Mouse (Mus musculus): ENCODE data around the gene Fbxw9. TPM values are rescaled to one million over a fixed set of nuclear protein-coding genes. Genes with fewer than 3 reads are reported as not detected.

Fbxw9 gene
- total RNA-seq (2014; fragmentation: Nextera tagmentation), result 10.4 and 17.0 TPM in 2 replicates
- 15.9 and 16.1 TPM in 2 replicates for total RNA-seq (2017)
- polyA plus RNA-seq (2012), result 33.7 and 34.7 TPM in 2 replicates

GRCm38 (mm10) chr8:85059879-85060616 lies at the start of gene Fbxw9:
Fbxw9 (plus strand) TSS chr8:85060055.
- Histone ChIP-seq H3K27me3 (ENCODE audit: insufficient read depth, low read length) (no peaks in the 10 kb centered on the region), H3K36me3 (replicated peaks) (peaks cover 65% of the 10 kb centered on the region), H3K9me3 (replicated peaks) (no peaks in the 10 kb centered on the region), H3K4me1 (ENCODE audit: insufficient read depth, low read depth, low read length) (peaks cover 23% of the 10 kb centered on the region), H3K4me3 (ENCODE audit: low read depth, low read length) (peak within 1 kb of the TSS; percentile 99)
- no peak for TF ChIP-seq CTCF (IDR thresholded peaks at IDR 0.05; ENCODE audit: low read depth, low read length)
- TF ChIP-seq GATA2 (IDR thresholded peaks at IDR 0.05; ENCODE audit: borderline replicate concordance, low read depth, low read length), result no peak
- peak; percentile 87 for TF ChIP-seq POLR2AphosphoS5 (IDR thresholded peaks at IDR 0.05; ENCODE audit: insufficient replicate concordance, low read depth, low read length)
- no peak for TF ChIP-seq GATA1 (IDR thresholded peaks at IDR 0.05; ENCODE audit: borderline replicate concordance, low read length)
- ATAC-seq (ENCODE audit: extremely low read depth, insufficient number of reproducible peaks, low FRiP score, poor library complexity, severe bottlenecking) (peak; percentile 75; the same call in 1 of the 2 replicates), DNase-seq (ENCODE audit: low spot score) (peak; percentile 86)

GRCm38 (mm10) chr8:85011242-85011641 lies 48.6 kb upstream of the Fbxw9 start:
- Histone ChIP-seq H3K36me3 (replicated peaks) (no peaks in the 10 kb centered on the region), H3K9me3 (replicated peaks) (peaks cover 3% of the 10 kb centered on the region), H3K4me1 (ENCODE audit: insufficient read depth, low read depth, low read length) (peaks cover 15% of the 10 kb centered on the region), H3K27me3 (ENCODE audit: insufficient read depth, low read length) (peaks cover 54% of the 10 kb centered on the region), H3K4me3 (ENCODE audit: low read depth, low read length) (no peak overlapping the region)
- DNase-seq (ENCODE audit: low spot score) (no peak), ATAC-seq (ENCODE audit: extremely low read depth, insufficient number of reproducible peaks, low FRiP score, poor library complexity, severe bottlenecking) (no peak)
- TF ChIP-seq TAL1 (conservative IDR thresholded peaks at IDR 0.05; ENCODE audit: low read depth, low read length), result no peak
- TF ChIP-seq GATA1 (IDR thresholded peaks at IDR 0.05; ENCODE audit: borderline replicate concordance, low read length), result no peak
- no peak for TF ChIP-seq CTCF (IDR thresholded peaks at IDR 0.05; ENCODE audit: low read depth, low read length)
- TF ChIP-seq GATA2 (IDR thresholded peaks at IDR 0.05; ENCODE audit: borderline replicate concordance, low read depth, low read length), result no peak
- no peak for TF ChIP-seq POLR2AphosphoS5 (IDR thresholded peaks at IDR 0.05; ENCODE audit: insufficient replicate concordance, low read depth, low read length)

- ATAC-seq (ENCODE audit: extremely low read depth, insufficient number of reproducible peaks, low FRiP score, poor library complexity, severe bottlenecking) (no peak), DNase-seq (ENCODE audit: low spot score) (no peak)
- no peak overlapping the region; the same call in 1 of the 2 replicates for H3K4me3 ChIP-seq (ENCODE audit: low read depth, low read length)
- peaks cover 18% of the 10 kb centered on the region for H3K36me3 ChIP-seq (replicated peaks)
- H3K4me1 ChIP-seq (ENCODE audit: insufficient read depth, low read depth, low read length), result peaks cover 15% of the 10 kb centered on the region
- peaks cover 3% of the 10 kb centered on the region for H3K9me3 ChIP-seq (replicated peaks)
- peaks cover 43% of the 10 kb centered on the region for H3K27me3 ChIP-seq (ENCODE audit: insufficient read depth, low read length)
- TF ChIP-seq GATA1 (IDR thresholded peaks at IDR 0.05; ENCODE audit: borderline replicate concordance, low read length) (no peak), TAL1 (conservative IDR thresholded peaks at IDR 0.05; ENCODE audit: low read depth, low read length) (no peak), POLR2AphosphoS5 (IDR thresholded peaks at IDR 0.05; ENCODE audit: insufficient replicate concordance, low read depth, low read length) (no peak), GATA2 (IDR thresholded peaks at IDR 0.05; ENCODE audit: borderline replicate concordance, low read depth, low read length) (no peak), CTCF (IDR thresholded peaks at IDR 0.05; ENCODE audit: low read depth, low read length) (no peak)
Measured at GRCm38 (mm10) chr8:85013230-85013840, 46.5 kb upstream of the Fbxw9 start.

GRCm38 (mm10) chr8:85014431-85014830 lies 45.4 kb upstream of the Fbxw9 start, which contains the start of gene Best2:
Best2 (minus strand) TSS chr8:85014531.
- Histone ChIP-seq H3K9me3 (replicated peaks) (no peaks in the 10 kb centered on the region), H3K4me3 (ENCODE audit: low read depth, low read length) (no peak within 1 kb of the TSS; the same call in 1 of the 2 replicates), H3K36me3 (replicated peaks) (peaks cover 29% of the 10 kb centered on the region), H3K4me1 (ENCODE audit: insufficient read depth, low read depth, low read length) (peaks cover 18% of the 10 kb centered on the region), H3K27me3 (ENCODE audit: insufficient read depth, low read length) (peaks cover 35% of the 10 kb centered on the region)
- ATAC-seq (ENCODE audit: extremely low read depth, insufficient number of reproducible peaks, low FRiP score, poor library complexity, severe bottlenecking), result no peak
- TF ChIP-seq GATA1 (IDR thresholded peaks at IDR 0.05; ENCODE audit: borderline replicate concordance, low read length) (no peak), GATA2 (IDR thresholded peaks at IDR 0.05; ENCODE audit: borderline replicate concordance, low read depth, low read length) (no peak), CTCF (IDR thresholded peaks at IDR 0.05; ENCODE audit: low read depth, low read length) (no peak), TAL1 (conservative IDR thresholded peaks at IDR 0.05; ENCODE audit: low read depth, low read length) (no peak), POLR2AphosphoS5 (IDR thresholded peaks at IDR 0.05; ENCODE audit: insufficient replicate concordance, low read depth, low read length) (no peak)
- DNase-seq (ENCODE audit: low spot score), result no peak

GRCm38 (mm10) chr8:85016724-85017123 lies 43.1 kb upstream of the Fbxw9 start:
- TF ChIP-seq TAL1 (conservative IDR thresholded peaks at IDR 0.05; ENCODE audit: low read depth, low read length), result no peak
- TF ChIP-seq GATA1 (IDR thresholded peaks at IDR 0.05; ENCODE audit: borderline replicate concordance, low read length), result no peak
- TF ChIP-seq POLR2AphosphoS5 (IDR thresholded peaks at IDR 0.05; ENCODE audit: insufficient replicate concordance, low read depth, low read length), result no peak
- TF ChIP-seq GATA2 (IDR thresholded peaks at IDR 0.05; ENCODE audit: borderline replicate concordance, low read depth, low read length), result no peak
- no peak for TF ChIP-seq CTCF (IDR thresholded peaks at IDR 0.05; ENCODE audit: low read depth, low read length)
- peaks cover 52% of the 10 kb centered on the region for H3K36me3 ChIP-seq (replicated peaks)
- H3K27me3 ChIP-seq (ENCODE audit: insufficient read depth, low read length), result peaks cover 24% of the 10 kb centered on the region
- H3K4me1 ChIP-seq (ENCODE audit: insufficient read depth, low read depth, low read length), result peaks cover 26% of the 10 kb centered on the region
- ATAC-seq (ENCODE audit: extremely low read depth, insufficient number of reproducible peaks, low FRiP score, poor library complexity, severe bottlenecking) (no peak), DNase-seq (ENCODE audit: low spot score) (no peak)
- H3K4me3 ChIP-seq (ENCODE audit: low read depth, low read length), result no peak overlapping the region
- H3K9me3 ChIP-seq (replicated peaks), result no peaks in the 10 kb centered on the region

GRCm38 (mm10) chr8:85017209-85017608 lies 42.6 kb upstream of the Fbxw9 start:
- no peak for DNase-seq (ENCODE audit: low spot score)
- no peaks in the 10 kb centered on the region for H3K9me3 ChIP-seq (replicated peaks)
- H3K36me3 ChIP-seq (replicated peaks), result peaks cover 57% of the 10 kb centered on the region
- ATAC-seq (ENCODE audit: extremely low read depth, insufficient number of reproducible peaks, low FRiP score, poor library complexity, severe bottlenecking), result no peak
- H3K4me1 ChIP-seq (ENCODE audit: insufficient read depth, low read depth, low read length), result peaks cover 28% of the 10 kb centered on the region
- no peak overlapping the region for H3K4me3 ChIP-seq (ENCODE audit: low read depth, low read length)
- H3K27me3 ChIP-seq (ENCODE audit: insufficient read depth, low read length), result peaks cover 22% of the 10 kb centered on the region
- TF ChIP-seq GATA2 (IDR thresholded peaks at IDR 0.05; ENCODE audit: borderline replicate concordance, low read depth, low read length) (no peak), TAL1 (conservative IDR thresholded peaks at IDR 0.05; ENCODE audit: low read depth, low read length) (no peak), GATA1 (IDR thresholded peaks at IDR 0.05; ENCODE audit: borderline replicate concordance, low read length) (no peak), CTCF (IDR thresholded peaks at IDR 0.05; ENCODE audit: low read depth, low read length) (no peak), POLR2AphosphoS5 (IDR thresholded peaks at IDR 0.05; ENCODE audit: insufficient replicate concordance, low read depth, low read length) (no peak)

All from G1E (cell line).